Mouse (Mus musculus): Measurements from ENCODE around the gene Olfr787.

The Olfr787 gene

GRCm38 (mm10) chr10:129461562-129461961 lies at the start of gene Olfr787:
Gene Olfr787, plus strand, starts transcription at chr10:129461862.
- DNase-seq, result no peak

GRCm38 (mm10) chr10:129427006-129427405 lies 34.7 kb upstream of the Olfr787 start, which contains the start of gene Olfr786:
Gene Olfr786, plus strand, starts transcription at chr10:129427306.
- no peak for DNase-seq

- DNase-seq, result no peak
These were observed 9.0 kb downstream of the Olfr787 start, which contains the start of gene Olfr788 for GRCm38 (mm10) chr10:129470698-129471097. Gene Olfr788, plus strand, starts transcription at chr10:129470998.

GRCm38 (mm10) chr10:129473256-129473655 lies 11.6 kb downstream of the Olfr787 start:
- no peak for DNase-seq

GRCm38 (mm10) chr10:129473723-129474122 lies 12.1 kb downstream of the Olfr787 start:
- no peak for DNase-seq

- DNase-seq, result no peak
These were observed 22.8 kb downstream of the Olfr787 start, which contains the start of gene Olfr789 for GRCm38 (mm10) chr10:129484452-129484851. Gene Olfr789, plus strand, starts transcription at chr10:129484752.

- no peak for DNase-seq
These were observed 28.4 kb downstream of the Olfr787 start for GRCm38 (mm10) chr10:129490101-129490500.

GRCm38 (mm10) chr10:129498192-129498591 lies 36.5 kb downstream of the Olfr787 start, which contains the start of gene Olfr790:
Gene Olfr790, plus strand, starts transcription at chr10:129498492.
- no peak for DNase-seq
